Mouse (Mus musculus) cerebellum, adult 11-12 months (tissue): Measurements from ENCODE around the gene Ick.

Experiments used
- DNase-seq: peaks from one replicate; pipeline ENCODE4 v3.0.0; 2022

Ick gene

DNA sequence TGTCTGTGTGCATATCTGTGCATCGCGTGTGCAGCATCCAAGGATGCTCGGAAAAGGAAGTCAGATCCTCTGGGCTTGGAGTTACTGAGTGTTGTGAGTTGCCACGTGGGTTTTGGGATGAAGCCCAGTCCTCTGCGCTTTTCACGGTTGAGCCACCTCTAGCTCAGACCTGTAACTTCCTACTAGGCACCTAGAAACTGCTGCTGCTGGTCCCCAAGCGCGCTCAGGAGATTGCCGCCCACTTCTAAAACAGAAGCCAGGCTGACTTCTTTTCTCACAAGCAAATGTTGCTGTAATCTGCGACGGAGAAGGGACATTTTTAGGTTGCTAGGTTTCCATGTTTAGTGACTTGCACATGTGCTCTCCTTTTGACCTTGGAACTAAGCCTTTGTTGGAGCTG lies 86.0 kb downstream of the Ick start:
- no peak for DNase-seq

- DNase-seq: no peak
These were observed 88.8 kb downstream of the Ick start for GRCm38 (mm10) chr9:78197801-78198200.

DNA sequence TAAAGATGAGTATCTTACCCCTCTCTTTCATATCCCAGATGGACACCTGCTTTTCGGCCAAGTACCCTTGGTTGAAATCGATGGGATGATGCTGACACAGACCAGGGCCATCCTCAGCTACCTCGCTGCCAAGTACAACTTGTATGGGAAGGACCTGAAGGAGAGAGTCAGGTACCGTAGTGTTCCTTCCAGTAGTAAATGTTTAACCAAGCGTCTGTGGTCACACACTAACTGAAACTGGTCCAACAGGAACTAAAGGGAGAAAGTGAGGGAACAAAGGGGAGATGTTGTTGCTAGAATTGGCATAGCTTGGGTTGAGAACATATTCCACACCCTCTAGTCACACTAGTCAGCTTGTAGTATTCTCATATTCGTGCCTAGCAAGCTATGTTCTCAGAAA lies 95.2 kb downstream of the Ick start:
- no peak for DNase-seq

DNA sequence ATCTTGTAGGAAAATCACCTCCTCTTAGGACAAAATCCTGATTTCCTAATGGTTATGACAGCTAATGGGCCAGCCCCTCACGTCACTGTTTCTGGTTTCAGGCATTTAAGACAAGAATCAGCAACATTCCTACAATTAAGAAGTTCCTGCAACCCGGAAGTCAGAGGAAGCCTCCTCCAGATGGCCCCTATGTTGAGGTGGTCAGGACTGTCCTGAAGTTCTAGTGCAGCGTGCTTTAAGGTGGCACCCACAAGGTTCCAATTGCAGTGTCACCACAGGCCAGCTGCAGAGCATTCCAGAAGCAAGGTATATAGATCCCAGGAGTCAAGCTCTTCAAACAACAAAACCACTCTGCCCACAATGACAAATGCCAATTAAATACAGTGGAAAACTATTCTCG lies 100.0 kb downstream of the Ick start:
- DNase-seq: no peak

GRCm38 (mm10) chr9:78210079-78210478 lies 101.1 kb downstream of the Ick start:
- no peak for DNase-seq

GRCm38 (mm10) chr9:78210821-78211220 lies 101.8 kb downstream of the Ick start:
- DNase-seq: no peak

- DNase-seq: no peak
These were observed 102.5 kb downstream of the Ick start for GRCm38 (mm10) chr9:78211521-78211920.

DNA sequence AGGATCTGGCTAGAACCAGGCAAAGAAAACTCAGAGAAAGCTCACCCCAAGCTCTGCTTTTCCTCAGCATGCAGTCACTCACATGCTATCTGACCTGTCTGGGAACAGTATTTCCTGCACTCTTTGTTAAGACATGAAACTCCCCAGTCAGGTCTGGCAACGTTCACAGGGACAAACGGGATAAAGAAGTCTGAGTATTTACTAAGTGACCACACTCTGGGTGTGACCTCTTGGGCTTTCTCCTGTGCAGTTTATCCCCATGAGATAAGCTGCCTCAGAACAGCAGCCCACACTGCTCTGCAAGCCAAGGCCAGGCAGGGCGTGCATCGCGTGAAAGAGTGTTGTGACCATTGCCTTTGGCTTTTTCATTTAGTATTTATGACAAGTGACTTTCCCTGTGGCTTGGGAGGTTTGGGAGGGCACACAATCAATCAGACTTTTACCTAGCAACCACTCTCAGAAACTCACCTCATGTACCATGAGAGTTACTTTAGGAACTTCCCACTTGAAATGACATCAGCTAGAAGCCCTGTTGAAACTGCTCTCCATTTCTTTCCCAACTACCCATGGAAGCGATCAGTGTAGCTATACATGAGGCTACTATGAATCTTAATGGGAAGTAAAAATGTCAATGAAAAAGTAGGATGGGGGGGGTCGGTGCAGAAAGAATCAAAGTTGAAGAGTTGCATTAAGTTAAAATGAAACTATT lies 103.5 kb downstream of the Ick start:
- no peak for DNase-seq

DNA sequence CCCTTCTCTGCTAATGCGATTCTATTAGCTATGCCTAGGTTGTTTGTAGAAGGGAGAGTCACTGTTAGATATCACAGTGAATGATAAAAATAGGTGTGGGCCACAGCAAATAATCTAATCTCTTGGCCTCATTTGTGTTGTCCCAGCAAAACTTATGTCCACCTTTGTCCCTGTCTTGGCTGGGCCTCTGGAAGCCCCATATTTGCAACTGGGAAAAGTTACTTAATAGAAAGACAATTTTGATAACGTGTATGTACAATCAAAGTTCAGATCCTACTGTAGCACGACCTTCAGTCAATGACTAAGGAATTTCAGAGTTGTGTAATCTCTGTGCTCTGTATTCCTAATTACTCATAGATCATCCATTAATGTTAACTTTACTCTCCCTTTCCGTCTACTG lies 108.1 kb downstream of the Ick start:
- no peak for DNase-seq
